Mouse (Mus musculus) heart, embryonic 16.5 days (tissue): ENCODE results near the gene Ddn. TPM values are rescaled to one million over a fixed set of nuclear protein-coding genes. Genes with fewer than 3 reads are reported as not detected.

ENCODE experiments used
- ATAC-seq: fragments of 200-750 bp; cut with Nextera tagmentation; replicated peaks from 2 replicates; pipeline ENCODE4 v1.8.0; 2017; ENCODE audit warnings: moderate number of reproducible peaks; ENCODE audit not compliant: insufficient read depth, low FRiP score; ENCODE audit errors: extremely low read depth
- H3K27ac ChIP-seq: fragments of 300-500 bp; sonication (generic); 2 replicates; pipeline ENCODE4 v1.5.1; 2014; ENCODE audit warnings: mild to moderate bottlenecking, low read length, control low read depth, moderate library complexity
- H3K27me3 ChIP-seq: fragments of 300-500 bp; sonication (generic); 2 replicates; pipeline ENCODE4 v1.6.1; 2014; ENCODE audit warnings: low read length, mixed read lengths; ENCODE audit not compliant: control insufficient read depth, insufficient read depth
- H3K36me3 ChIP-seq: fragments of 300-500 bp; sonication (generic); 2 replicates; pipeline ENCODE4 v1.6.1; 2014; ENCODE audit not compliant: control insufficient read depth, insufficient read depth
- H3K4me1 ChIP-seq: fragments of 300-500 bp; sonication (generic); 2 replicates; pipeline ENCODE4 v1.6.1; 2014; ENCODE audit warnings: low read length, mixed read lengths; ENCODE audit not compliant: control insufficient read depth, insufficient read depth
- H3K4me2 ChIP-seq: fragments of 300-500 bp; sonication (generic); 2 replicates; pipeline ENCODE4 v1.6.1; 2014; ENCODE audit warnings: low read depth, mild to moderate bottlenecking, control low read depth, low read length
- H3K4me3 ChIP-seq: fragments of 300-500 bp; sonication (generic); 2 replicates; pipeline ENCODE4 v1.5.1; 2014; ENCODE audit warnings: mild to moderate bottlenecking, control low read depth, low read length
- H3K9ac ChIP-seq: fragments of 300-500 bp; sonication (generic); 2 replicates; pipeline ENCODE4 v1.6.1; 2014; ENCODE audit warnings: low read length, control low read depth
- H3K9me3 ChIP-seq: fragments of 300-500 bp; sonication (generic); replicated peaks from 2 replicates; pipeline ENCODE4 v1.6.1; 2016; ENCODE audit warnings: low read length; ENCODE audit not compliant: control insufficient read depth
- WGBS: fragments of 180-500 bp; shearing (Covaris S2); extraction: QIAGEN DNeasy Blood & Tissue Kit; methylation state at CpG from one replicate; pipeline ENCODE4 v1.1.7; 2014; 5-methylcytosine and 5-hydroxymethylcytosine counted together
- polyA plus RNA-seq: library from polyadenylated mRNA; unstranded; fragments of >200 nt; fragmentation: Nextera tagmentation; extraction: Ambion mirVana; gene quantifications from 2 replicates; pipeline ENCODE4 v1.2.1, GENCODE M21; 2015

Ddn gene
- polyA plus RNA-seq, 1 experiment from 2014 or later: 0.32 TPM

- no peak overlapping the region for H3K4me2 ChIP-seq
- WGBS: 36% methylated on average over 6 of the region's 6 CpGs
- 0 out of 2 replicates have a peak, but pooled peaks cover 4% of the 10 kb centered on the region for H3K9me3 ChIP-seq
- no peaks in the 10 kb centered on the region for H3K36me3 ChIP-seq
- no peak overlapping the region for H3K4me3 ChIP-seq
- no peak overlapping the region for H3K27ac ChIP-seq
- H3K27me3 ChIP-seq: peaks cover 50% of the 10 kb centered on the region
- peaks cover 17% of the 10 kb centered on the region for H3K4me1 ChIP-seq
- no peak for ATAC-seq
- H3K9ac ChIP-seq: no peak overlapping the region
These were observed 28.1 kb downstream of the Ddn start for GRCm38 (mm10) chr15:98781166-98781565.

DNA sequence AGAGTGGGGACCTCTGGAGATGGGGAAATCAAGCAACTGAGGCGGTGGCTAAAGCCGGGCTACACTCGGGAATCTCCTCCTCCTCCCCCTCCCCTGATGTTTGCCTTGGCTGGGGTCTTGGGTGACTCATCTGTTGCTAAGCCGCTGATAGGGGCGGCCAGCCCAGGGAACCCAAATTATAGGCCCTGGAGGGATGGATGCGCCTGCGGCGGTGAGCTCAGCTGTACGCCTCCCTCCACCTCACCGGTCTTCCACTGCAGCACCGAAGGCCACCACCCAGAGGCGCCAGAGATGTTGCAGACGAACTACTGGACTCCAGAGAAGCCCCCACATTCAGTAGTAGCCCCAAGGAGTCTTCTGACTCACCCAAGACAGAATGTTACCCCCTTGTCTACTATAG lies 28.7 kb downstream of the Ddn start:
- no peak overlapping the region for H3K9ac ChIP-seq
- no peak overlapping the region for H3K4me2 ChIP-seq
- H3K4me1 ChIP-seq: peaks cover 17% of the 10 kb centered on the region
- H3K27me3 ChIP-seq: peaks cover 56% of the 10 kb centered on the region
- no peak overlapping the region for H3K27ac ChIP-seq
- WGBS: 10% methylated on average over 13 of the region's 13 CpGs
- no peak overlapping the region for H3K4me3 ChIP-seq
- peak; percentile 37 for ATAC-seq
- H3K9me3 ChIP-seq: no peaks in the 10 kb centered on the region
- H3K36me3 ChIP-seq: no peaks in the 10 kb centered on the region

DNA sequence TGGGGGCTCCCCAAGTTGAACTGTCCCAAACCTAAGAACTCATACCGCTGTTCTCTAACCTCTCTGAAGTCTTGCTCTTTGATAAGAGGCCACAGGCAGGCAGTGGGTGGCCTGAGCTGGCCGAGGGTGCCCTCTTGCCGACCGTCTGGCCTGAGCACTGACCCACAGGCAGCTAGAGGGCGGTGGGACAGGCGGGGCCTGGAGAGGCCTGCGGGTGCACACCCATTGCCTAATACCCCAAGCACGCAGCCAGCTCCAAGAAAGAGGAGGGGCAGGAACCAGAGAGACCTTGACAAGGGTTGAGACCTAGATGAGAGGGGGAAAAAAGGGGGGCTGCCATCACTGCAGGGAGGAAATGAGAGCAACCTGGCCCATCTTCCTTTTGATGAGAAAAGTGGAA lies 29.2 kb downstream of the Ddn start:
- H3K4me1 ChIP-seq: peaks cover 17% of the 10 kb centered on the region
- no peak overlapping the region for H3K4me3 ChIP-seq
- WGBS: 10% methylated on average over 8 of the region's 8 CpGs
- peaks cover 61% of the 10 kb centered on the region for H3K27me3 ChIP-seq
- no peak overlapping the region for H3K27ac ChIP-seq
- ATAC-seq: no peak
- no peaks in the 10 kb centered on the region for H3K9me3 ChIP-seq
- H3K4me2 ChIP-seq: no peak overlapping the region
- H3K9ac ChIP-seq: no peak overlapping the region
- no peaks in the 10 kb centered on the region for H3K36me3 ChIP-seq

GRCm38 (mm10) chr15:98778806-98779205 lies 30.5 kb downstream of the Ddn start:
- Histone ChIP-seq H3K27me3 (peaks cover 71% of the 10 kb centered on the region), H3K9ac (no peak overlapping the region), H3K27ac (no peak overlapping the region), H3K9me3 (no peaks in the 10 kb centered on the region), H3K4me2 (no peak overlapping the region), H3K4me1 (peaks cover 17% of the 10 kb centered on the region), H3K4me3 (no peak overlapping the region), H3K36me3 (no peaks in the 10 kb centered on the region)
- WGBS: 7% methylated on average over 9 of the region's 11 CpGs
- ATAC-seq: no peak

- ATAC-seq: no peak
- Histone ChIP-seq H3K4me1 (peaks cover 17% of the 10 kb centered on the region), H3K36me3 (no peaks in the 10 kb centered on the region), H3K27ac (no peak overlapping the region), H3K4me3 (peak overlapping the region; percentile 41), H3K9me3 (no peaks in the 10 kb centered on the region), H3K4me2 (peak overlapping the region; percentile 58), H3K9ac (no peak overlapping the region), H3K27me3 (peaks cover 75% of the 10 kb centered on the region)
- under 1% methylated on average over 25 of the region's 25 CpGs for WGBS
These were observed 31.0 kb downstream of the Ddn start for GRCm38 (mm10) chr15:98778191-98778770.

DNA sequence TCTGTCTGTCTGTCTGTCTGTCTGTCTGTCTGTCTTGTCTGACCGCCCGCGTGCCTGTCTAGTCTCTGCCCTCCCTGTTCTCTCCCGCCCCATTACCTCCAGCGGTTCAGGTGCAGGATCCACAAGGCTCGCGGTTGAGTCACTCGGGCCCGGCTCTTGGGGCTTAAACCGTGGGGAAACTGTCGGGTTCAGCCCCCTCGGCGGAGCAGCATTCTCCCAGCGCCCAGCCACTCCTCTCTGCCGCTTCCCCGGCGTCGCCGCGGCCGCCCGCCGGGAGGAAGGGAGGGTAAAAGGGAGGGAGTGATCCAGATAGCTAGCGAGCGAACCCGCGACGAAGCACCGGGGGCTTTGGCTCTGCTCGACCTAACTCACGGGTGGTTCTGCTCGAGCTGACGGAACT lies 31.5 kb downstream of the Ddn start, which contains the start of gene Wnt10b:
TSS of gene Wnt10b (minus strand) at position 389 of the 400 bp plus-strand sequence.
- under 1% methylated on average over 26 of the region's 33 CpGs for WGBS
- peaks cover 20% of the 10 kb centered on the region for H3K4me1 ChIP-seq
- peaks cover 78% of the 10 kb centered on the region for H3K27me3 ChIP-seq
- no peak for ATAC-seq
- no peaks in the 10 kb centered on the region for H3K9me3 ChIP-seq
- peak within 1 kb of the TSS; percentile 58 for H3K4me2 ChIP-seq
- no peaks in the 10 kb centered on the region for H3K36me3 ChIP-seq
- H3K9ac ChIP-seq: 0 out of 2 replicates have a peak within 1 kb of the TSS, but pooled peaks have one; percentile 10
- H3K27ac ChIP-seq: no peak within 1 kb of the TSS
- H3K4me3 ChIP-seq: peak within 1 kb of the TSS; percentile 41

- Histone ChIP-seq H3K4me1 (peaks cover 20% of the 10 kb centered on the region), H3K4me2 (peak overlapping the region; percentile 58), H3K27me3 (peaks cover 78% of the 10 kb centered on the region), H3K9ac (no peak overlapping the region), H3K4me3 (peak overlapping the region; percentile 34; the same call in 1 of the 2 replicates), H3K36me3 (no peaks in the 10 kb centered on the region), H3K27ac (no peak overlapping the region), H3K9me3 (no peaks in the 10 kb centered on the region)
- 4% methylated on average over 19 of the region's 19 CpGs for WGBS
- ATAC-seq: no peak
These were observed 32.2 kb downstream of the Ddn start for GRCm38 (mm10) chr15:98777005-98777616.

- ATAC-seq: peak; percentile 60
These were observed 32.8 kb downstream of the Ddn start for GRCm38 (mm10) chr15:98776280-98777004.

DNA sequence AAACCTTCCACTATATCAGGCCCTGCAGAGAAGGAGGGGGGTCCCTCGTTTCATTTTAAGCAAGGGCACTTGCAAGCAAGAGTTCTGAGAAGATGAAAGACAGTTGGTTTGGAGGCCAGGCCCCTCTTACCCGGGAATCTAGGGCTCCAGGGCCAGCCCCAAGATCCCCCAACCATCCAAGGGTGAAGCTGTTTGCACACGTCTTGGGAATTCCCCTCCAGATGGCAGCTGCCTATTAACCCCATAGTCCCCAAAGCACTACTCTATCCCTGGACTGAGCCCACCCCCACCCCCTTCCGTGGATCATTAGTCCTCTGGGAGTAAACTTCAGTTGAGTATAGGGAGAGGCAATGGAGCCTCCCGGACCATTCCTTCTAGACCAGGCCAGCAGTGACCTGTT lies 33.8 kb downstream of the Ddn start:
- H3K4me3 ChIP-seq: no peak overlapping the region
- H3K9ac ChIP-seq: no peak overlapping the region
- 8% methylated on average over 5 of the region's 5 CpGs for WGBS
- H3K9me3 ChIP-seq: no peaks in the 10 kb centered on the region
- no peak overlapping the region for H3K4me2 ChIP-seq
- no peak for ATAC-seq
- H3K27me3 ChIP-seq: peaks cover 76% of the 10 kb centered on the region
- H3K27ac ChIP-seq: no peak overlapping the region
- H3K4me1 ChIP-seq: peaks cover 20% of the 10 kb centered on the region
- no peaks in the 10 kb centered on the region for H3K36me3 ChIP-seq

More at GRCm38 (mm10) chr15:98776280-98777004, 32.8 kb downstream of the Ddn start:
- Histone ChIP-seq H3K9me3 (no peaks in the 10 kb centered on the region), H3K4me2 (peak overlapping the region; percentile 53), H3K27ac (no peak overlapping the region), H3K4me1 (peaks cover 20% of the 10 kb centered on the region), H3K36me3 (no peaks in the 10 kb centered on the region), H3K27me3 (peaks cover 81% of the 10 kb centered on the region), H3K4me3 (peak overlapping the region; percentile 34), H3K9ac (peak overlapping the region; percentile 7; the same call in 1 of the 2 replicates)
- 2% methylated on average over 57 of the region's 62 CpGs for WGBS
